Mouse (Mus musculus): Measurements from ENCODE around the gene Rcc2.

Rcc2 gene

DNA sequence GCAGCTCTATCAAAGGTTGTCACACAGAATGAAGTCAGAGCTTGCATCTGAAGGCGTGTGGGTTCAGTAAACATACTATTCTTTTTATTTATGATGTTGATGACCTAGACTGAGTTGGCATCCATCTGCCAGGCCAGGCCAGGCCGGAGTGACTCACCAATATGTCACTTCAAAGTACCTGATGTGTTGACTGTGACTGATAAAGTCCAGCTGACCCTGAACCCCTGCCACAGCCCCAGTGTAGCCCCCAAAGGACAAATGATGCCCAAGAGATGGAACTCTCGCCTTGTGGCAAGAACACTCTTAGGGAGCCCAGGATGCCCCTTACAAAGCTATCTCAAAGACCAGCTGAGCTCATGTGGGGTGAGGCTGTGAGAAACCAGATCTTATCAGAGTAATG lies 55.5 kb downstream of the Rcc2 start:
- no peak for DNase-seq (ENCODE audit: low spot score)

DNA sequence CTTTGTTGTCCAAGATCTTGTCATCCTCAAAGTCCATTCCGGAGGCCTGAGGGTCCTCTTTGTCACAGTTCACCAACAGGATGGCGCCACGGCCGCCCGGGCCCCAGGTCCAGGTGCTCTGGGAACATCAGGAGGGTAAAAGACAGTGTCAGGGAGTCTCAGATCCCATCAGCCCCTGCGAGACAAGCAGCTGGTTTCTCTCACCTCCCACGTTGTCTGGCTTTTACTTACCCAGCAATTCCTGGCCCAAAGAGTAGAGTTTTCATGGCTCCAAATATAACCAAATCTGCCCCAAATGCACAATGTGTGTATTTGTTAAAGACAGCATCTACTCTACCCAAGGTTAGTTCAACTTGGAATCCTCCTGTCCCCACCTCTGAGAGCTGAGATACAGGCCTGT lies 61.3 kb downstream of the Rcc2 start:
- no peak for DNase-seq (ENCODE audit: low spot score)

DNA sequence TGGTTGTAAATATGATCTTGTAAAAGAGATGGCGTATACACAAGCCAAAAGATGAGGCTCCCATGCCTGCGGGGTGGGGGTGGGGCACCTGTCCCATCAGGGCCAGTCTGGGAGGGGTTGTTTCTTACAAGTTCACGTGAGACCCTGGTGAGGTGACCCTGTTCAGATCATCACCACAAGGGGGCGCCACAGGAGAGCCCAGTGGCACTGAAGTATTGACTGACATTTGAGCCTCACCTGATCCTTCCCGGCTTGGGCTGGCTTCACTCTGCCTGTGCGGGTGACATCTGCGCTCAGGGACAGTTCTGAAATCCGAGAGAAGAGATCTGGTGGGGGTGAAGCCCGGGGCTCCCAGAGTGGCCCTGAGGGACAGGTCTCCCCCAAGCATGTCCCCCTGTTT lies 62.8 kb downstream of the Rcc2 start:
- DNase-seq (ENCODE audit: low spot score): peak; percentile 41

DNA sequence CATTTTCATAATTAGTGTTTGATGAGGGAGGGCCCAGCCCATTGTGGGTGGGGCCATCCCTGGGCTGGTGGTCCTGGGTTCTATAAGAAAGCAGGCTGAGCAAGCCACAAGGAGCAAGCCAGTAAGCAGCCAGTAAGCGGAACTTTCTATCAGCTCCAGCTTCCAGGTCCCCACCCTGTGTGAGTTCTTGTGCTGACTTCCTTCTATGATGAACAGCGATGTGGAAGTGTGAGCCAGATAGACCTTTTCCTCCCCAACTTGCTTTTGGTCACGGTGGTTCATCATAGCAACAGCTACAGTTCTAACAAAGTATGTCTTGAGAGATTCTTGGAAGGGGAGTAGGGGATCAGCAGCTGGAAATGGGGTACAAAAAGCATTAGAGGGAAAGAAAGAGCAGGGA lies 65.6 kb downstream of the Rcc2 start:
- DNase-seq (ENCODE audit: low spot score): no peak

DNA sequence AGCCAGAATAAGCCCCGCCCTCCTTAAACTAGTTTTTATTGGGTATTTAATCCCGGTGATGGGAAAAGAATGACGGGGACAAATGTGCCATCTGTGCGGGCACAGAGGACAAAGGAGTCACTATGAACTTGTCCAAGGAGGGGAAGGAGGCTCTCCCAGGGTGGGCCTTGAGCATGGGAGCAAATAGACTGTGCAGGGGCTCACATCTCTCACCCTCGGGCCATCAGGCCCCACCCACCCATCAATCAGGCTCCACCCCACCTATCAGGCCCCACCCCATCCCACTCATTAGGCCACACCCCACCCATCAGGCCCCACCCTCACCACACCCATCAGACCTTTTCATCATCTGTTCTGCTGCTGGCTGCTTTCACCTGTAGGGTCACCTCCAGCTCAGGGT lies 68.6 kb downstream of the Rcc2 start:
- no peak for DNase-seq (ENCODE audit: low spot score)

DNA sequence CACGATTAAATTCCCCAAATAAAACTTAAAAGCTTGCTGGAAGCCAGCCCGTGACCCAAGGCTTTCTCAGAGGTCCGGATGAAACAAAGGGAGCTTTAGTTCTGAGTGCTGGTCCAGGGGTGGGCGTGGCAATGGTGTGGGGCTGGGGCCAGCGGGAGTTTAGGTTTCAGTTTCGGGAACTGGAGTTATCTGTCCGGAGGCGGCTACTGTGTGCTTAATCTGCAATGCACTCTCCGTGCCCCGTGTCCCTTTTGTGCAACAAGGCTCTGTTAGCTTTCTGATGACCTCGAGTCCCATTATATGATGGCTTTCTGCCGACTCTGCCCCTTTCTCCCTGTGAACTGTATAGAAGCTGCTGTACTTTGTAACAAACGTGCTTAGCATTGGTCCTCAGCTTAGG lies 70.1 kb downstream of the Rcc2 start:
- no peak for DNase-seq (ENCODE audit: low spot score)

DNA sequence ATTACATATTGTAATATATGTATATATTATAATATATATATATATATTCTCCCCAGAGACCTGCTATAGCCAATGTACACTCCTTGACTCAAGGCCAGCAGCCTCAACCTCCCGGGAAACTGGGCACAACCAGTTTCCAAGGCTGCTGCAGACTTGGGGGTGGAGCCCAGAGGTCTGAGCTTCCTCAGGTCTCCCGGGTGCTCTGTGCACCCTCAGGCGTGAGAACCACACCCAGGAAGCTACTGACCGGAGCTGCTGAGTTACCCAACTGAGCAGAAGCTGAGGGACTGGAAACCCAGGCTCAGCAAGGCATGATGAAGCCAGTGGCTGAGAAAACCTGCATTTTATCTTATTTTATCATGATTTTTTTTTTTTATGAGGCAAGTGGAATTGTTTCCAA lies 70.8 kb downstream of the Rcc2 start:
- DNase-seq (ENCODE audit: low spot score): no peak
